Mouse (Mus musculus) adrenal gland, postnatal 0 days (tissue): ENCODE results near the gene Vat1l. TPM values are rescaled to one million over a fixed set of nuclear protein-coding genes. Genes with fewer than 3 reads are reported as not detected.

Experiments used
- polyA plus RNA-seq: library from polyadenylated mRNA; unstranded; fragments of >200 nt; fragmentation: Nextera tagmentation; extraction: Ambion mirVana; gene quantifications from 2 replicates; pipeline ENCODE4 v1.2.1, GENCODE M21; 2015

The Vat1l gene
- 11.4 and 28.0 TPM in 2 replicates for polyA plus RNA-seq

GRCm38 (mm10) chr8:114205221-114205901 lies at the start of gene Vat1l:
Gene Vat1l, plus strand, starts transcription at chr8:114205612.

GRCm38 (mm10) chr8:114417786-114418185 lies 212.4 kb downstream of the Vat1l start, which contains the start of gene Clec3a:
Gene Clec3a, plus strand, starts transcription at chr8:114418086.

Other genes starting within 250 kb of the Vat1l start
- 70.7 and 89.4 TPM in 2 replicates for gene Nudt7, start 72.1 kb upstream of the Vat1l start, polyA plus RNA-seq
- gene Clec3a, start 212.5 kb downstream of the Vat1l start, polyA plus RNA-seq: not detected in 2 replicates
- gene Wwox, start 234.0 kb downstream of the Vat1l start, polyA plus RNA-seq: 9.3 and 18.9 TPM in 2 replicates